Mouse (Mus musculus) erythroblast, embryonic 14.5 days (primary cell): ENCODE results near the gene Pkn1. TPM values are rescaled to one million over a fixed set of nuclear protein-coding genes. Genes with fewer than 3 reads are reported as not detected.

Experiments
- H3K27me3 ChIP-seq: 2 replicates; pipeline ENCODE4 v1.6.1; 2012; ENCODE audit warnings: inconsistent platforms; ENCODE audit not compliant: control insufficient read depth
- H3K36me3 ChIP-seq: 2 replicates; pipeline ENCODE4 v1.6.1; 2012; ENCODE audit warnings: mild to moderate bottlenecking, inconsistent platforms; ENCODE audit not compliant: control insufficient read depth
- H3K4me1 ChIP-seq: 2 replicates; pipeline ENCODE4 v1.6.1; 2012; ENCODE audit warnings: inconsistent platforms; ENCODE audit not compliant: control insufficient read depth
- H3K4me3 ChIP-seq: replicated peaks from 2 replicates; pipeline ENCODE3; 2012; ENCODE audit warnings: moderate library complexity, mild to moderate bottlenecking, inconsistent platforms
- H3K9me3 ChIP-seq: 2 replicates; pipeline ENCODE4 v1.6.1; 2012; ENCODE audit warnings: low read length, inconsistent platforms, mixed read lengths; ENCODE audit not compliant: control insufficient read depth
- GATA1 ChIP-seq: IDR thresholded peaks from 2 replicates; pipeline ENCODE4 v1.6.1; 2012; ENCODE audit warnings: low read length, inconsistent platforms, mixed read lengths
- TAL1 ChIP-seq: IDR thresholded peaks from 3 replicates; pipeline ENCODE4 v1.6.1; 2012; ENCODE audit warnings: low read length, inconsistent platforms, mixed read lengths
- polyA plus RNA-seq: library from polyadenylated mRNA; stranded (reverse); fragments of >175 nt; gene quantifications from 2 replicates; pipeline ENCODE4 v1.2.3, GENCODE M21; 2012

Pkn1 gene
- polyA plus RNA-seq, 1 experiment, result 1.2 TPM

- Histone ChIP-seq H3K9me3 (peaks cover 12% of the 10 kb centered on the region), H3K36me3 (peaks cover 22% of the 10 kb centered on the region), H3K4me3 (peak overlapping the region; percentile 78), H3K4me1 (peaks cover 45% of the 10 kb centered on the region), H3K27me3 (no peaks in the 10 kb centered on the region)
- TF ChIP-seq GATA1 (no peak), TAL1 (no peak)
Observed at GRCm38 (mm10) chr8:83652744-83653661, 46.0 kb downstream of the Pkn1 start.

- Histone ChIP-seq H3K27me3 (peaks cover 4% of the 10 kb centered on the region; the same call in 1 of the 2 replicates), H3K4me1 (peaks cover 41% of the 10 kb centered on the region)
- TF ChIP-seq GATA1 (no peak), TAL1 (no peak)
Observed at GRCm38 (mm10) chr8:83652030-83652743, 46.8 kb downstream of the Pkn1 start, which contains the start of gene Gipc1. TSS of gene Gipc1 (plus strand) at chr8:83652677.

DNA sequence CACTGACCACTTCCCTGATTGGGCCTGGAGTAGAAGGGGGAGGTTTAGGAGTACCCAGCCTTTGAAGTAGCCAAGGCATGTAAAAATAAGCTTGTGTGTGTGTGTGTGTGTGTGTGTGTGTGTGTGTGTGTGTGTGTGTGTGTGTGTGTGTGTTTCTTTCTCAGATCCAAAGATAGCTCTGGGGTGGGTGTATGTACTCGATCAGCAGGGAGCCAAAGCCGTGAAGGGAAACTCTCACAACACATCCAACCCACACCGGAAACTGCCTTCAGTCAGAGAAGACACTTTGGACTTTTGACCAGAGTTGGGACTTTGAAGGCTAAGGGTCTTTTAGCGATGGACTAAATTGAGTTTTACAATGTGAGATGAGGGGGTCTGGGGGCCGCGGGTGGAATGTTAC is 49.3 kb downstream of the Pkn1 start:
- peaks cover 21% of the 10 kb centered on the region for H3K9me3 ChIP-seq
- peaks cover 27% of the 10 kb centered on the region for H3K4me1 ChIP-seq
- TF ChIP-seq TAL1 (no peak), GATA1 (no peak)
- peaks cover 8% of the 10 kb centered on the region for H3K27me3 ChIP-seq
- H3K4me3 ChIP-seq, result no peak overlapping the region
- H3K36me3 ChIP-seq, result peaks cover 4% of the 10 kb centered on the region

More at GRCm38 (mm10) chr8:83652030-83652743, 46.8 kb downstream of the Pkn1 start, which contains the start of gene Gipc1:
- peak within 1 kb of the TSS; percentile 78 for H3K4me3 ChIP-seq
- H3K36me3 ChIP-seq, result peaks cover 21% of the 10 kb centered on the region
- H3K9me3 ChIP-seq, result peaks cover 21% of the 10 kb centered on the region

GRCm38 (mm10) chr8:83648031-83648430 is 50.9 kb downstream of the Pkn1 start:
- H3K9me3 ChIP-seq, result peaks cover 21% of the 10 kb centered on the region
- TF ChIP-seq TAL1 (no peak), GATA1 (no peak)
- H3K27me3 ChIP-seq, result peaks cover 16% of the 10 kb centered on the region
- H3K36me3 ChIP-seq, result no peaks in the 10 kb centered on the region
- no peak overlapping the region for H3K4me3 ChIP-seq
- peaks cover 12% of the 10 kb centered on the region for H3K4me1 ChIP-seq

DNA sequence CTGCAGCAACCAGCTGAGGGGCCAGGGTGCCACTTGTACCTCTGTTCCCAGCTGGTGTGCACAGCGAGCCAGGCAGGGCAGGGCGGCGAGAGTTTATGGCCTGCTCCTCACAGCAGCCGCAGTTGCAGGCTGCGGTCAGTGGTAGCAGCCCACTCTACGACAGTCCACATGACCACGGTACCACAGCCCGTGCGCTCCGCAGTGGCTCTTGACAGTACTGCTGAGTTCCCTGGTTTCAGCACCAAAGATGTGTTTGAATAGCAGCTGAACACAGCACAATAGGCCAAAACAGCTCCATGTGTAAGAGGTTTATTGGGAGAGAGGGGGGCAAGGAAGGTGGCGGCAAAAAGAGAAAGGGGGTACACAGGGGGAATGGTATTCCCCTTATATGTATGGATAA is 51.5 kb downstream of the Pkn1 start:
- H3K4me3 ChIP-seq, result no peak overlapping the region
- no peaks in the 10 kb centered on the region for H3K36me3 ChIP-seq
- peaks cover 21% of the 10 kb centered on the region for H3K9me3 ChIP-seq
- TF ChIP-seq TAL1 (no peak), GATA1 (no peak)
- peaks cover 21% of the 10 kb centered on the region for H3K27me3 ChIP-seq
- peaks cover 8% of the 10 kb centered on the region for H3K4me1 ChIP-seq

GRCm38 (mm10) chr8:83639649-83640048 is 59.3 kb downstream of the Pkn1 start:
- Histone ChIP-seq H3K4me3 (no peak overlapping the region), H3K36me3 (no peaks in the 10 kb centered on the region), H3K4me1 (peaks cover 7% of the 10 kb centered on the region), H3K9me3 (peaks cover 3% of the 10 kb centered on the region; the same call in 1 of the 2 replicates), H3K27me3 (peaks cover 35% of the 10 kb centered on the region)
- TF ChIP-seq TAL1 (no peak), GATA1 (no peak)

GRCm38 (mm10) chr8:83638856-83639255 is 60.1 kb downstream of the Pkn1 start:
- peaks cover 32% of the 10 kb centered on the region for H3K27me3 ChIP-seq
- H3K4me3 ChIP-seq, result no peak overlapping the region
- peaks cover 3% of the 10 kb centered on the region; the same call in 1 of the 2 replicates for H3K9me3 ChIP-seq
- H3K36me3 ChIP-seq, result no peaks in the 10 kb centered on the region
- TF ChIP-seq GATA1 (no peak), TAL1 (no peak)
- peaks cover 7% of the 10 kb centered on the region for H3K4me1 ChIP-seq

GRCm38 (mm10) chr8:83632083-83632707 is 66.8 kb downstream of the Pkn1 start:
- H3K4me1 ChIP-seq, result peaks cover 19% of the 10 kb centered on the region
- peaks cover 3% of the 10 kb centered on the region; the same call in 1 of the 2 replicates for H3K9me3 ChIP-seq
- H3K27me3 ChIP-seq, result peaks cover 8% of the 10 kb centered on the region
- no peaks in the 10 kb centered on the region for H3K36me3 ChIP-seq
- TF ChIP-seq GATA1 (peak; percentile 18; the same call in 1 of the 2 replicates), TAL1 (peak; percentile 56; the same call in 2 of the 3 replicates)
- no peak overlapping the region for H3K4me3 ChIP-seq
